Mouse (Mus musculus) erythroblast, embryonic 14.5 days (primary cell): Measurements from ENCODE around the gene Slc7a15. TPM values are rescaled to one million over a fixed set of nuclear protein-coding genes. Genes with fewer than 3 reads are reported as not detected.
"Not testable (repeated sequence)": the region's sequence is repeated elsewhere in the genome, so short reads cannot be mapped to it uniquely, and the experiment has no call there.

ENCODE experiments used
- H3K27me3 ChIP-seq: 2 replicates; pipeline ENCODE4 v1.6.1; 2012; ENCODE audit warnings: inconsistent platforms; ENCODE audit not compliant: control insufficient read depth
- H3K36me3 ChIP-seq: 2 replicates; pipeline ENCODE4 v1.6.1; 2012; ENCODE audit warnings: mild to moderate bottlenecking, inconsistent platforms; ENCODE audit not compliant: control insufficient read depth
- H3K4me1 ChIP-seq: 2 replicates; pipeline ENCODE4 v1.6.1; 2012; ENCODE audit warnings: inconsistent platforms; ENCODE audit not compliant: control insufficient read depth
- H3K4me3 ChIP-seq: replicated peaks from 2 replicates; pipeline ENCODE3; 2012; ENCODE audit warnings: moderate library complexity, mild to moderate bottlenecking, inconsistent platforms
- H3K9me3 ChIP-seq: 2 replicates; pipeline ENCODE4 v1.6.1; 2012; ENCODE audit warnings: low read length, inconsistent platforms, mixed read lengths; ENCODE audit not compliant: control insufficient read depth
- GATA1 ChIP-seq: IDR thresholded peaks from 2 replicates; pipeline ENCODE4 v1.6.1; 2012; ENCODE audit warnings: low read length, inconsistent platforms, mixed read lengths
- TAL1 ChIP-seq: IDR thresholded peaks from 3 replicates; pipeline ENCODE4 v1.6.1; 2012; ENCODE audit warnings: low read length, inconsistent platforms, mixed read lengths
- polyA plus RNA-seq: library from polyadenylated mRNA; stranded (reverse); fragments of >175 nt; gene quantifications from 2 replicates; pipeline ENCODE4 v1.2.3, GENCODE M21; 2012

The Slc7a15 gene
- polyA plus RNA-seq, 1 experiment, result not detected

GRCm38 (mm10) chr12:8632737-8633365, 34.0 kb upstream of the Slc7a15 start:
- no peaks in the 10 kb centered on the region; the same call in none of the 2 replicates for H3K4me1 ChIP-seq
- no peaks in the 10 kb centered on the region for H3K27me3 ChIP-seq
- H3K9me3 ChIP-seq, result peaks cover 3% of the 10 kb centered on the region; the same call in 1 of the 2 replicates
- H3K4me3 ChIP-seq, result no peak overlapping the region
- peaks cover 3% of the 10 kb centered on the region for H3K36me3 ChIP-seq
- no peak for TF ChIP-seq TAL1
- no peak for TF ChIP-seq GATA1

GRCm38 (mm10) chr12:8631691-8632090, 32.8 kb upstream of the Slc7a15 start:
- Histone ChIP-seq H3K27me3 (no peaks in the 10 kb centered on the region), H3K9me3 (no peaks in the 10 kb centered on the region), H3K4me1 (no peaks in the 10 kb centered on the region; the same call in 1 of the 2 replicates), H3K36me3 (no peaks in the 10 kb centered on the region), H3K4me3 (no peak overlapping the region)
- no peak for TF ChIP-seq GATA1
- no peak for TF ChIP-seq TAL1

- no peaks in the 10 kb centered on the region for H3K9me3 ChIP-seq
- no peak for TF ChIP-seq GATA1
- TF ChIP-seq TAL1, result no peak
- H3K27me3 ChIP-seq, result no peaks in the 10 kb centered on the region
- H3K36me3 ChIP-seq, result no peaks in the 10 kb centered on the region
- H3K4me1 ChIP-seq, result no peaks in the 10 kb centered on the region; the same call in 1 of the 2 replicates
- no peak overlapping the region for H3K4me3 ChIP-seq
Measured at GRCm38 (mm10) chr12:8629537-8629936, 30.7 kb upstream of the Slc7a15 start.

GRCm38 (mm10) chr12:8620678-8621018, 21.8 kb upstream of the Slc7a15 start:
- TF ChIP-seq TAL1 (no peak), GATA1 (no peak)
- H3K4me3 ChIP-seq, result no peak overlapping the region
- no peaks in the 10 kb centered on the region for H3K4me1 ChIP-seq
- peaks cover 4% of the 10 kb centered on the region for H3K9me3 ChIP-seq
- no peaks in the 10 kb centered on the region for H3K27me3 ChIP-seq
- H3K36me3 ChIP-seq, result no peaks in the 10 kb centered on the region; the same call in 1 of the 2 replicates

GRCm38 (mm10) chr12:8619827-8620677, 21.2 kb upstream of the Slc7a15 start:
- H3K27me3 ChIP-seq, result no peaks in the 10 kb centered on the region
- no peaks in the 10 kb centered on the region; the same call in 1 of the 2 replicates for H3K36me3 ChIP-seq
- no peak for TF ChIP-seq TAL1
- no peak for TF ChIP-seq GATA1
- peaks cover 4% of the 10 kb centered on the region for H3K9me3 ChIP-seq
- no peaks in the 10 kb centered on the region for H3K4me1 ChIP-seq
- H3K4me3 ChIP-seq, result no peak overlapping the region

- Histone ChIP-seq H3K27me3 (no peaks in the 10 kb centered on the region), H3K36me3 (no peaks in the 10 kb centered on the region; the same call in 1 of the 2 replicates), H3K4me1 (no peaks in the 10 kb centered on the region), H3K9me3 (peaks cover 8% of the 10 kb centered on the region), H3K4me3 (no peak overlapping the region)
- TF ChIP-seq TAL1 (no peak), GATA1 (no peak)
Measured at GRCm38 (mm10) chr12:8618271-8618670, 19.4 kb upstream of the Slc7a15 start.

- Histone ChIP-seq H3K4me3 (no peak overlapping the region), H3K27me3 (no peaks in the 10 kb centered on the region; the same call in 1 of the 2 replicates), H3K9me3 (peaks cover 22% of the 10 kb centered on the region), H3K4me1 (no peaks in the 10 kb centered on the region), H3K36me3 (no peaks in the 10 kb centered on the region)
- TF ChIP-seq TAL1 (0 out of 3 replicates have a peak, but pooled peaks have one; percentile 3), GATA1 (no peak)
Measured at GRCm38 (mm10) chr12:8609070-8609469, 10.2 kb upstream of the Slc7a15 start.

- Histone ChIP-seq H3K36me3 (no peaks in the 10 kb centered on the region), H3K27me3 (no peaks in the 10 kb centered on the region), H3K4me1 (no peaks in the 10 kb centered on the region), H3K4me3 (no peak overlapping the region), H3K9me3 (peaks cover 39% of the 10 kb centered on the region)
- TF ChIP-seq TAL1 (no peak), GATA1 (no peak)
Measured at GRCm38 (mm10) chr12:8595611-8596010, 3.3 kb downstream of the Slc7a15 start.

GRCm38 (mm10) chr12:8591326-8591725, 7.5 kb downstream of the Slc7a15 start:
- H3K4me3 ChIP-seq, H3K27me3 ChIP-seq, H3K36me3 ChIP-seq, H3K4me1 ChIP-seq: not testable (repeated sequence)
- H3K9me3 ChIP-seq, result peaks cover 28% of the 10 kb centered on the region
